Mouse (Mus musculus) G1E (cell line): ENCODE measurements around the gene Kcnh6. TPM values are rescaled to one million over a fixed set of nuclear protein-coding genes. Genes with fewer than 3 reads are reported as not detected.

Experiments
- ATAC-seq: 2 replicates; pipeline ENCODE4 v1.8.0; 2016; ENCODE audit warnings: mild to moderate bottlenecking; ENCODE audit not compliant: insufficient number of reproducible peaks, poor library complexity, low FRiP score, severe bottlenecking; ENCODE audit errors: extremely low read depth
- DNase-seq: peaks from one replicate; pipeline ENCODE4 v3.0.0; 2012; ENCODE audit warnings: low spot score
- H3K27me3 ChIP-seq: 2 replicates; pipeline ENCODE4 v1.6.1; 2012; ENCODE audit warnings: mild to moderate bottlenecking, low read length, inconsistent platforms; ENCODE audit not compliant: insufficient read depth
- H3K36me3 ChIP-seq: replicated peaks from 2 replicates; pipeline ENCODE3; 2012; ENCODE audit warnings: mild to moderate bottlenecking, inconsistent platforms
- H3K4me1 ChIP-seq: 2 replicates; pipeline ENCODE4 v1.6.1; 2012; ENCODE audit warnings: low read depth, low read length, inconsistent platforms, mixed read lengths; ENCODE audit not compliant: insufficient read depth
- H3K4me3 ChIP-seq: 2 replicates; pipeline ENCODE4 v1.5.1; 2012; ENCODE audit warnings: low read depth, mild to moderate bottlenecking, inconsistent platforms, low read length, moderate library complexity, mixed read lengths
- H3K9me3 ChIP-seq: replicated peaks from 2 replicates; pipeline ENCODE4 v1.6.1; 2012; ENCODE audit warnings: inconsistent platforms
- CTCF ChIP-seq: IDR thresholded peaks from 2 replicates; pipeline ENCODE4 v1.5.1; 2012; ENCODE audit warnings: low read depth, low read length, inconsistent platforms, mixed read lengths
- GATA1 ChIP-seq: IDR thresholded peaks from 2 replicates; pipeline ENCODE4 v1.6.1; 2012; ENCODE audit warnings: borderline replicate concordance, low read length, inconsistent platforms, mixed read lengths
- GATA2 ChIP-seq: IDR thresholded peaks from 2 replicates; pipeline ENCODE4 v1.6.1; 2012; ENCODE audit warnings: low read depth, low read length, inconsistent platforms, borderline replicate concordance
- POLR2AphosphoS5 ChIP-seq: IDR thresholded peaks from 2 replicates; pipeline ENCODE4 v1.6.1; 2012; ENCODE audit warnings: low read depth, low read length, inconsistent platforms; ENCODE audit not compliant: insufficient replicate concordance
- TAL1 ChIP-seq: conservative IDR thresholded peaks from 2 replicates; pipeline ENCODE4 v1.6.1; 2012; ENCODE audit warnings: low read depth, low read length, inconsistent platforms, mixed read lengths
- polyA plus RNA-seq: library from polyadenylated mRNA; stranded (reverse); fragments of >175 nt; gene quantifications from 2 replicates; pipeline ENCODE4 v1.2.3, GENCODE M21; 2012
- total RNA-seq, 2 experiments: library from RNA; stranded (forward) in 1 of 2; stranded (reverse) in 1 of 2; fragments of 200-1000 nt in 1 of 2; fragments of >200 nt in 1 of 2; fragmentation: Nextera tagmentation in 1 of 2; gene quantifications; 2 replicates each; pipeline ENCODE4 v1.2.3; 2014 to 2017

Gene Kcnh6
- total and polyA plus RNA-seq, 3 experiments = not detected

DNA sequence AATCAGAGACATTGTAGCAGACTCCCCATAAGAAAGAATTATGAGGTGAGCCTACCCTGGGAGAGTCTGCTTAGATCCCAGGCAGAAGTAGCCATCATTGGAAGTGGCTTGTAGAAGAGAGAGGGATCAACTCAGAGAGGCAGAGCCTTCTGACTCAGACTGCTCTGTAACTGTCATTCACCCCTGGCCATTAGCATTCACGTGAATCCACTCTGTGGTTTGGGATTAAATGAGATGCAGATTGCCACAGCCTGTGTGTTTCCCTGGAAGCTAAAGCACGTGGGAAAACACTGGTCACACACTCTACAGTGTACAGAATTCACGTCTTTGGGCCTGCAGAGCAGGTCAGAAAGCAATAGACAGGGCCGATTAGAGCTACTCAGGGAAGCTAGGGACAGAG lies 23.5 kb upstream of the Kcnh6 start:
- Histone ChIP-seq H3K27me3 (peaks cover 7% of the 10 kb centered on the region), H3K4me3 (no peak overlapping the region), H3K4me1 (no peaks in the 10 kb centered on the region), H3K36me3 (no peaks in the 10 kb centered on the region), H3K9me3 (no peaks in the 10 kb centered on the region)
- ATAC-seq = no peak
- DNase-seq = no peak
- TF ChIP-seq TAL1 (no peak), GATA2 (no peak), GATA1 (no peak), CTCF (no peak), POLR2AphosphoS5 (no peak)

DNA sequence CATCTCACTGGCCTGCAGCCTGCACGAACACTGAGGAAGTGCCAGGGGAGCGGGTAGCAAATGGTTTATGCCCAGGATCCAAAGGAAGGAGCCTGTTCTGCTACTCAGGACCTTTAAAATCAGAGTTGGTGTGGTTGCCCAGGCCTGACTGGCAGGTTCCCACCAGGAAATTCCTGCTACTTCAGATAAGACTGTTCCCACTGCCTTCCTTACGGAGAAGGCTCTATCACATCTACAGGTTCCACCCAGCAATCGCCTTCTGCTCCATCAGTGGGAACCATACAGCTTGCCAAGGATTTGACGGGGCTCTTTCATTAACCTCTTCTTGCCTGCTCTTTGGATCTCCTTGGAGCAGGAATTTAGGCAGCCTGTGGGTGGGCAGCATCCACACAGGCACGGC lies 20.5 kb upstream of the Kcnh6 start:
- DNase-seq (no peak), ATAC-seq (no peak)
- TF ChIP-seq TAL1 (no peak), GATA2 (no peak), POLR2AphosphoS5 (no peak), CTCF (no peak), GATA1 (no peak)
- Histone ChIP-seq H3K4me3 (no peak overlapping the region), H3K9me3 (no peaks in the 10 kb centered on the region), H3K27me3 (peaks cover 13% of the 10 kb centered on the region), H3K4me1 (no peaks in the 10 kb centered on the region), H3K36me3 (no peaks in the 10 kb centered on the region)

DNA sequence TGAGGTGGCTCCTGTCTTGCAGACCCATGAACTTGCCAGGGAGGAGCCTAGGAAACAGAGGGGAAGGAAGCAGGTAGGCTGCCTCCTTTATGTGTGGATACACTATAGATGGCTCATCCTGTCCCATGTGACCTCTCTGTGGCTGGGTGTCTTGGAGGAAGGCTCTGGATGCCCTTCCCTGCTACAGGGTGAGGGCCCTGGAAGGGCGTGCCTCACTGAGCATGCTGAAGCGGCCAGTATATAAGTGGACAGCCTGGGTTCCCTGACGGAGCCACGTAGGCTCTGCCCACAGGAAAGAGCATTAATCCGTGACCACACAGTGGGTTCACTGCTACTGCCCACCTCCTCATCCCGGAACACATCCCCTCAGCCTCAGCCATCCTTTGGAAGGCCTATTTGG lies 18.5 kb upstream of the Kcnh6 start:
- no peaks in the 10 kb centered on the region for H3K4me1 ChIP-seq
- ATAC-seq = no peak
- H3K9me3 ChIP-seq = no peaks in the 10 kb centered on the region
- no peak overlapping the region for H3K4me3 ChIP-seq
- no peaks in the 10 kb centered on the region for H3K36me3 ChIP-seq
- peaks cover 13% of the 10 kb centered on the region for H3K27me3 ChIP-seq
- TF ChIP-seq CTCF (no peak), POLR2AphosphoS5 (no peak), TAL1 (no peak), GATA2 (no peak), GATA1 (no peak)
- no peak for DNase-seq

DNA sequence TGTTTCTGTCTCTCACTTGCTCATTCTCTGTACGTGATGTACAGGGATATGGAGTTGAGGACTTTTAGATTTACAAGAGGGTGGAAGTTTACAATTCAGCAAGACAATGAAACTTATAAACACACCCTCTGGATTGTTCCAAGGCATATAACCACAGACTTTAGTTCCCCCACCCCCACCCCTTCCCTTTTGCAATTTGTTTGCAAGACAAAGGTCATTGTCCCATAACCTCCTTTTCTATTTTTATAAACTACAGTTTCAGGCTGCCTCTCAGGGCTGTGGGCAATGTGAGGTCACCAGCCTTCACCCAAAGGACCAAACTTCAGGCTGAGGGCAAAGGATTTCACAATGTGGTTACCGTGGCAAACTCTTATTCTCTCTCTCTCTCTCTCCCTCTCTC lies 17.7 kb upstream of the Kcnh6 start:
- no peak for DNase-seq
- ATAC-seq = no peak

DNA sequence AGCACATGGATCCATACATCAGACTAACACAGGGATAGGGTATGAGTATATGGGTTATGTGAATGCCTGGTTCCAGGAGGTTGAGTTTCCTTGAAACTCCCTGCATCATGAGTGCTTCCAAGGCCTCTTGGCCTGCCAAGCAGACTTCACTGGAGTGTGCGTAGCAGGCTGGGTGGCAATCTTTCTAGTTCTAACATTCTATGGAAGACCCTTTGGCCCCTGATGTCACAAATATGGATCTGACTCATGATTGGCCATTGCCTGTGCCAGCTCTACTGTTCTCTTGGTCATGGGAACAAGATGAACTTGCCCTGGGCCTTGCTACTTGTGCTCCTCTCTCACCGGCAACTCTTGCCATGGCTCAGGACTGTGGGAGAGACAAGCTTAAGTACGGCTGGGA lies 13.5 kb upstream of the Kcnh6 start, which contains the start of gene Ace3:
Gene Ace3, plus strand, starts transcription at position 301 of the 400 bp plus-strand sequence.
- Histone ChIP-seq H3K36me3 (no peaks in the 10 kb centered on the region), H3K27me3 (peaks cover 32% of the 10 kb centered on the region), H3K4me1 (no peaks in the 10 kb centered on the region), H3K9me3 (no peaks in the 10 kb centered on the region), H3K4me3 (no peak within 1 kb of the TSS)
- no peak for ATAC-seq
- TF ChIP-seq CTCF = no peak
- no peak for TF ChIP-seq GATA2
- no peak for TF ChIP-seq TAL1
- no peak for TF ChIP-seq POLR2AphosphoS5
- no peak for DNase-seq

More for the DNA sequence above, 17.7 kb upstream of the Kcnh6 start:
- Histone ChIP-seq H3K36me3 (no peaks in the 10 kb centered on the region), H3K9me3 (no peaks in the 10 kb centered on the region), H3K4me1 (no peaks in the 10 kb centered on the region), H3K4me3 (no peak overlapping the region), H3K27me3 (peaks cover 16% of the 10 kb centered on the region)
- TF ChIP-seq CTCF = no peak
- TF ChIP-seq POLR2AphosphoS5 = no peak
- no peak for TF ChIP-seq GATA1
- no peak for TF ChIP-seq GATA2
- TF ChIP-seq TAL1 = no peak

DNA sequence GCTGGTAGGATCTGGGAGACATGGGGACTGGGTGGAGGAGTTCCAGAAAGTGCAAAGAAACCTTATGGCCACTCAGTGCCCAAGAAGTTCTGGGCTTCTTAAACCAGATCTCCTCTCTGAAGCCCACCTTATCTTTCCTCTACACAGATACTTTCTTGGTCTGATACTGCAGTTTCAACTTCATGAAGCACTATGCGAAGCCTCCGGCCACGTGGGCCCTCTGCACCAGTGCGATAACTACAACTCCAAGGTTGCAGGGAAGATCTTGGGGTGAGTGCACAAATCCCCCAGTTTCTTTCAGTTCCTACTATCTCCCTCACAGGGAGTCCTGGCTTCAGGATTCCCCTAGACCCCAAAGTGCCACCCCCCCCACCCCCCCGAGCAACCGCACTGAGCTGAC lies 7.9 kb upstream of the Kcnh6 start:
- TF ChIP-seq GATA2 = no peak
- TF ChIP-seq TAL1 = no peak
- TF ChIP-seq GATA1 = no peak
- no peak for TF ChIP-seq CTCF
- peaks cover 36% of the 10 kb centered on the region for H3K27me3 ChIP-seq
- no peak overlapping the region for H3K4me3 ChIP-seq
- H3K4me1 ChIP-seq = peaks cover 4% of the 10 kb centered on the region; the same call in 1 of the 2 replicates
- no peaks in the 10 kb centered on the region for H3K9me3 ChIP-seq
- ATAC-seq (no peak), DNase-seq (no peak)
- H3K36me3 ChIP-seq = no peaks in the 10 kb centered on the region

DNA sequence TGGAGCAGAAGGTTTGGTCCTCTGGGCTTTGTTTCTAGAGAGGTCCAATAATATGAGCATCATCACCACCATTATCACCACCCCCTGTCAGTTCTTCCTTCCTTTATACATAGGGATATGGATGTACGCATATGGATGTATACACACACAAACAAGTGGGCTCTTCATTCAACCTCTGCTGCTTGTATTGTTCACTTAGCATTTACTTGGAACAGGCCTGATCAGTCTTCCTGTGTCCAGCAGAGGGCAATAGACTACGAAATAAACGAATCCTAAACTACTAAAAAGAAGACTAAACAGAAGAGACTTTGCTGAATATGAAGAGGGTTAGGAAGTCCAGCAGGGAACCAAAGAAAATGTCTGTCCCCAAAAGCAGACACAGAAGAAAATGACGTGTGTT lies 6.2 kb upstream of the Kcnh6 start:
- no peak for ATAC-seq
- no peak overlapping the region for H3K4me3 ChIP-seq

More for the DNA sequence above, 6.2 kb upstream of the Kcnh6 start:
- TF ChIP-seq GATA1 (no peak), GATA2 (no peak), CTCF (no peak), TAL1 (no peak), POLR2AphosphoS5 (no peak)
- Histone ChIP-seq H3K4me1 (peaks cover 4% of the 10 kb centered on the region; the same call in 1 of the 2 replicates), H3K36me3 (no peaks in the 10 kb centered on the region), H3K9me3 (no peaks in the 10 kb centered on the region), H3K27me3 (peaks cover 29% of the 10 kb centered on the region)
- DNase-seq = peak; percentile 22
